Mouse (Mus musculus): ENCODE measurements around the gene Duxbl2. TPM values are rescaled to one million over a fixed set of nuclear protein-coding genes. Genes with fewer than 3 reads are reported as not detected.
"Not testable (repeated sequence)": the region's sequence is repeated elsewhere in the genome, so short reads cannot be mapped to it uniquely, and the experiment has no call there.

The Duxbl2 gene
- polyA plus RNA-seq, 1 experiment from 2014 or later: 3.1 TPM

GRCm38 (mm10) chr14:26175028-26175427 is 56.9 kb downstream of the Duxbl2 start:
- ATAC-seq (ENCODE audit: low FRiP score, low read depth): not testable (repeated sequence)

More at GRCm38 (mm10) chr14:26175028-26175427, 56.9 kb downstream of the Duxbl2 start:
- H3K9ac ChIP-seq; H3K9me3 ChIP-seq; H3K4me1 ChIP-seq (replicated peaks); H3K4me2 ChIP-seq; H3K4me3 ChIP-seq; H3K27me3 ChIP-seq; H3K36me3 ChIP-seq; H3K27ac ChIP-seq (replicated peaks): not testable (repeated sequence)
- WGBS: no CpG with 5 or more reads among the region's 6 CpGs

Other genes starting within 250 kb of the Duxbl2 start
- gene Plac9a, start 215.2 kb upstream of the Duxbl2 start, polyA plus RNA-seq (2015; fragmentation: Nextera tagmentation; extraction: Ambion mirVana): not detected in 2 replicates
- gene Tmem254a, start 190.7 kb upstream of the Duxbl2 start, polyA plus RNA-seq (2015; fragmentation: Nextera tagmentation; extraction: Ambion mirVana): 4.1 and 8.0 TPM in 2 replicates
- not detected in 2 replicates for gene Cphx1, start 180.0 kb upstream of the Duxbl2 start, polyA plus RNA-seq (2015; fragmentation: Nextera tagmentation; extraction: Ambion mirVana)
- 1.4 and 1.9 TPM in 2 replicates for gene Duxbl1, start 139.8 kb upstream of the Duxbl2 start, polyA plus RNA-seq (2015; fragmentation: Nextera tagmentation; extraction: Ambion mirVana)
- gene Gm9780, start 75.6 kb upstream of the Duxbl2 start, polyA plus RNA-seq (2015; fragmentation: Nextera tagmentation; extraction: Ambion mirVana): 10.0 and 11.9 TPM in 2 replicates
- gene Tmem254c, start 51.0 kb upstream of the Duxbl2 start, polyA plus RNA-seq (2015; fragmentation: Nextera tagmentation; extraction: Ambion mirVana): 19.5 and 21.6 TPM in 2 replicates
- not detected in 2 replicates for gene Cphx2, start 36.8 kb upstream of the Duxbl2 start, polyA plus RNA-seq (2015; fragmentation: Nextera tagmentation; extraction: Ambion mirVana)
- not detected in 2 replicates for gene Cphx3, start 36.1 kb upstream of the Duxbl2 start, polyA plus RNA-seq (2015; fragmentation: Nextera tagmentation; extraction: Ambion mirVana)
- 4.1 and 6.1 TPM in 2 replicates for gene Plac9b, start 64.1 kb downstream of the Duxbl2 start, polyA plus RNA-seq (2015; fragmentation: Nextera tagmentation; extraction: Ambion mirVana)
- gene Tmem254b, start 88.7 kb downstream of the Duxbl2 start, polyA plus RNA-seq (2015; fragmentation: Nextera tagmentation; extraction: Ambion mirVana): 32.6 and 35.2 TPM in 2 replicates
- gene Duxbl3, start 139.6 kb downstream of the Duxbl2 start, polyA plus RNA-seq (2015; fragmentation: Nextera tagmentation; extraction: Ambion mirVana): 0.39 and 2.7 TPM in 2 replicates

All from hindbrain, embryonic 15.5 days (tissue).